Mouse (Mus musculus) large intestine, adult 2 months (tissue): Measurements from ENCODE around the gene Nphp1. TPM values are rescaled to one million over a fixed set of nuclear protein-coding genes. Genes with fewer than 3 reads are reported as not detected.

Experiments used
- DNase-seq: peaks from one replicate; pipeline ENCODE4 v3.0.0-alpha.2; 2012; ENCODE audit warnings: low read depth, low spot score
- WGBS: fragments of 180-500 bp; shearing (Covaris S2); methylation state at CpG from one replicate; pipeline ENCODE4 v1.1.7; 2018; 5-methylcytosine and 5-hydroxymethylcytosine counted together
- polyA plus RNA-seq: library from polyadenylated mRNA; depleted of rRNA; stranded (reverse); fragments of >200 nt; gene quantifications from 2 replicates; pipeline ENCODE4 v1.2.3, GENCODE M21; 2012

Gene Nphp1
- polyA plus RNA-seq, 1 experiment = 4.2 TPM

- DNase-seq = no peak
- 82% methylated on average over 11 of the region's 11 CpGs for WGBS
These were observed 36.7 kb downstream of the Nphp1 start for GRCm38 (mm10) chr2:127751849-127752610.

GRCm38 (mm10) chr2:127749376-127749775 lies 39.3 kb downstream of the Nphp1 start:
- 39% methylated on average over 1 of the region's 1 CpGs for WGBS
- DNase-seq = no peak

GRCm38 (mm10) chr2:127748316-127748715 lies 40.4 kb downstream of the Nphp1 start:
- 68% methylated on average over 7 of the region's 7 CpGs for WGBS
- no peak for DNase-seq

DNA sequence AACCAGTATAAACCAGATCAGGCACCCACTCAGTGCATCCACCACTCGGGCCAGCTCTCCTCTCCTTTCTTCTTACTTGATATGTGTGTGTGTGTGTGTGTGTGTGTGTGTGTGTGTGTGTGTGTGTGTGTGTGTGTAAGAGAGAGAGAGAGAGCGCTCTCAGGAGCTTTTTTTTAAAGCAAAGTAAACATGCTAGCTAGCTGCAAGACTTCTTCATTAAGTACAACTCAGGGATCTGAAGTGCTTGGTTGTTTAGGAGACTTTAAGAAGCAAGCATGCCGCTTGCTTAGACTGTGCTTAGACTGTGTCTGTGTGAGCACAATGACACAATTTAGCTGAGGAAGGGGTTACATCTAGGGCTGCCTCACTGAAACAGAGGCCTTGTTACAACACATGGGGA lies 46.1 kb downstream of the Nphp1 start:
- 80% methylated on average over 3 of the region's 3 CpGs for WGBS
- DNase-seq = no peak

DNA sequence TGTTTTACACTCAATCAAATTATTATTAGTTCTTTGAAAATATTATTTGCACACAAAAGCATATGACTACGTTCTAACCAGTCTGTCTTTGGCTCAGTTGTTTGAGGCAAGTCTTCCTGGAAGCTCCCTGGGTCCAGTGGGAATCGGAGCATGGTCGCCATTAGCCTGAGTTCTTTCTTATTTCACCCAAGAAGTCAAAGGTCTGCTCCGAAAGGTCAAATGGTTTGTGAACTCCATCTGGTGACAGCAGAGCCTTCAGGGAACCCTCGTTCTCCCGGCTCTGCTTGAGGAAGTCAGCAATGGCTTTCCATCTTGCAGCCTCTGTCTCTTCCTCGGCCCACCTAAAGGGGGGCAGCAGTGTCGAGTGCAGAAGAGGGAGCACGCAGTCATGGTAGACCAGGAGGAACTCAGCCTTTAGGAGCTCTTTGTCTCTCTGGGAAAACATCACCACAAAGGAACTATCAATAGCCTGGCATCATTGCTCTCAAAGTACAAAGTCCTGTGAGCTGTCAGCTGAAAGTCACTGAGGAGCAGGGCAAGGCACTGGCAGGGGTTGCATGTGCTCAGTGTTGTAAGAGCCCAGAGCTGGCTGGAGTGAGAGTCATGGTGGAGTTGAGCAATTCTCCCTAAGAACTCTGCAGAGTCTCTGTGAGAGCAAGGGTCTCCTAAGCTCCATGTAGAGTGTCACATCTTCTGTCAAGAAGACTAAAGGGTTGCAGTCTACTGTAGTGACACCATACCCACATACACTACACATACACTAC lies 47.8 kb downstream of the Nphp1 start:
- 88% methylated on average over 9 of the region's 9 CpGs for WGBS
- no peak for DNase-seq

DNA sequence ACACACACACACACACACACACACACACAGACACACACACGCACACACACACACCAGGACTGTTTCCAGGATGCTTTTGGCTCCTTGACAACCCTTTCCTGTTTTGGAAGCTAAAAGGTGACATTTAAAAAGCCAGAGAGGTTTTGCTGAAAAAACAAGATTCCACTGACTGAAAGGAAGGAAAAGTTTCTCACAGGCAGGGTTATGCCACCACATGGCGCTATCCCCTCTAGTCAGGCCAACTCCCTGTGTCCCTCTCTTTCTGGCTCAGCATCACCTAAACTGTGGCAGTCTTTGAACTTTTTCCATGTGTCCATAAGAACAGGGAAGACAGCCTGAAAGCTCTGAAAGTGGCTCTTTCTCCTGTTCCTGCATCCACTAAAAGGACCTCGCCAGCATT lies 50.8 kb downstream of the Nphp1 start:
- no peak for DNase-seq
- 85% methylated on average over 3 of the region's 3 CpGs for WGBS

- no peak for DNase-seq
- 61% methylated on average over 6 of the region's 6 CpGs for WGBS
These were observed 52.0 kb downstream of the Nphp1 start for GRCm38 (mm10) chr2:127736631-127737209.

DNA sequence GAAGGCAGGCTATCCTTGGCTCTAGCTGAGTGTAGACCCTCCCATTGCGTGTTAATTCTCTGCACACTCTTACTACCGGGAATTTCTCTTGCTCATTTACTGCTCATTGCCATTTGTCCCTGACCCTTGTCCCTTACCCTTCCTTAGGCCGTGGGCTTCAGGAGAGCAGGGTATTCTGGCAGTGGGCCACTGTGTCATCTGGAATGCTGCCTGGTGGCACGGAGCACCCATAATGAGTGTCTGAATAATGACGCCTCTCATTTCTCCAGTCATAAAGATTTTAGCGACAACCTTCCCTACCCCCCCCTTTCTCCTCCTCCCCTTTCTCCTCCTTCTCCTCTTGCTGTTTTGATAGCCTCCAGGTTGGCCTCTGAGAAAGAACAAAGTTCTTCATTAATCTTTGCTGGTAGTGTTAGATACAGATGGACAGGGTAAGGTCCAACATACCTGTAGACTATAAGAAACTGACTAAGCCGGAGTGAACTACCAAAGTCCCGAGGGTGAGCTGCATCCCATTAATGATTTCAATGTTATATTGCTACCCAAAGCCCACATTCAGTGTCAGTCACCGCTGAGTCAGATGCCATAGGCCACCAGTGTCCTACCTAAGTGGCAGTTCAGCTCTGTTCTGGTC lies 53.1 kb downstream of the Nphp1 start:
- WGBS = 24% methylated on average over 9 of the region's 9 CpGs
- DNase-seq = no peak

DNA sequence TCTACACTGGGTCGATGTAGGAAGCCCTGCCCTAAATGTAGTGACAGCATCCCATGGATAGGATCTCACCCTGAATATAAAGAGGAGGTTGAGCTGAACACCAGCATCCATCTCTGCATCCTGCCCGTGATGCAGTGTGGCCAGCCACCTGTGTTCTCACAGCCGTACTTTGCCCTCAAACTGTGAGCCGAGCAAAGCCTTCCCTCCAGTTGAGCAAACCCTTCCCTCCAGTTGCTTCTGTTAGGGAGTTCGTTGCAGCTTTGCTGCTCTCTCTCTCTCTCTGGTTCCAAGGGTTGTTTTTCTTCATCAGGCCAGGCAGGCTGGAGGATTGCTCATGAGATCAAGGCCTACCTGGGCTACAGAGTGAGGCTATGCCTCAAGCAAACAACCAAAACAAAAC lies 53.8 kb downstream of the Nphp1 start:
- DNase-seq = no peak

GRCm38 (mm10) chr2:127730301-127730997 lies 58.2 kb downstream of the Nphp1 start:
- no peak for DNase-seq
- 73% methylated on average over 7 of the region's 7 CpGs for WGBS

More for the DNA sequence above, 53.8 kb downstream of the Nphp1 start:
- WGBS = 36% methylated on average over 5 of the region's 5 CpGs

GRCm38 (mm10) chr2:127729671-127730070 lies 59.0 kb downstream of the Nphp1 start, which contains the start of gene Mall:
Gene Mall, minus strand, starts transcription at chr2:127729932.
- WGBS = 2% methylated on average over 26 of the region's 26 CpGs
- no peak for DNase-seq

DNA sequence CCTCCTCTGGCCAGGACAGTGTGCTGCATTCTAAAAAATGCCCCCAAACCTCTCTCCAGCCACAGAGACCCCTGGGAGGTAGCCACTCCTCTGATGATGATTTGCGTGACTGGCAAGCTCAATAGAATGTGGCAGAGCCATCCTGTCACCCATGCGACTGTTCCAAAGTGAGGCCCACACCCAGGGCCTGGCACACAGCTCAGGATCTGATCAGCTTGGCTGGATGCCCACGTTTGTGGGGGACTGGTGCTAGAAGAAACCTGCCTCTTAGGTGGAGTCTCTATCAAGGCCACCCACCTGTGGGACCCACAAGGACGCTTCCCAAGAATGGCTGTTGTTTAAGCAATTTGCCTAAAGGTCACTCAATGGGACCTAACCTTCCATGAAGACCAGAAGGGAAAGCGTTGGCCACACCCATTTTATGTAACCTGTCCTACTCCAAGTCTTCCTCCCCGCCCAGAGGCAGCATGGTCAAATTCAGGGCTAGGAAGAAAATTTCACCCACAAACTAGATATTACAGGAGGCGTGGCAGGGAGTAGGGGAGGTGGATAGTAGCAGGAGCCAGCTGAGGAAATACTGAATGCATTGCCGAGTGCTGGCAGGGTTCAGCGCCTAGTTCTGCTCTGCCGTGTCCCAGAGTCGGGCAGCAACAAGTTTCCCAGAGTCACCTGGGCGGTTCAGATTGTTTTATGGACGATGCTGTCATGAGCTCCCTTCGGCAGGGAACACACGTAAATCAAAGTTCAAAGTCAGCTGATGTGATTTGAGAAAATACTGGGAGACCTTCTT lies 59.8 kb downstream of the Nphp1 start:
- WGBS = 13% methylated on average over 15 of the region's 15 CpGs
- DNase-seq = no peak

DNA sequence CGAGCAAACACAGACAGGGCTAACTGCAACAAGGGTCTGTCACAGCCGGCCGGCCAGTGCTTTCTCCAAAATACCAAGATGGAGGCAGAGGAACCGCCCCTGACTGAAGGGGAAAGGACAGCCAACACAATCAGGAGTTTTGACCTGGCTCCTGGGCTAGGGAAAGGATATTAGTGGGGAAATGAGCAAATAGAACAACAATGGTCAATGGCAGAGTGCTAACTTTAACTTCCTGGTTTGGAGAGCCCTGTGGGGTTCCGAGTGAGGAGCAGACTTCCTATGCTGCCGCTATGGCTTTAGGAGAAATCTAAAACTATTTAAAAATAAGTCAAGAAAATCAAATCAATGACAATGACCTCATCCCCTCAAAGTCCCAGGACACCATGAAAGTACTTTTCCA lies 60.6 kb downstream of the Nphp1 start:
- 65% methylated on average over 6 of the region's 6 CpGs for WGBS

DNA sequence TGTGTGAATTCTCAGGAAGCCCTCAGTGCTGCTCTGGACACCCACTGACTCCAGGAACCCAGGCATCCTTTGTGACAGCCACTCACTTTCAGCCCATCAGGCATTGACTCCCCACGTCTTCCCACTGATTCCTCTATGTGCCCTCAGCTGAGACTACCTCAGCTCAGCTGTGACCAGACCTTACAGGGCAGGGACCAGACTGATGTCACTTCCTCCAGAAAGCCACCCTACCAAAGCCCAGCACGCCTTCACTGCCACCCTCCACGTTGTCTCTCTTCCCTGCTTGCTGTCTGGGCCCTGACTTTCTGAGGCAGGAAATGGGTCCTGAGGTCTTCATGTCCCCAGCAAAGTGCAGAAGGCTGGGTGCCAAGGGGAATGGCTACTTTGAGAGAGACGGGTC lies 65.5 kb downstream of the Nphp1 start:
- DNase-seq = no peak
- WGBS = 34% methylated on average over 4 of the region's 4 CpGs

More for the DNA sequence above, 60.6 kb downstream of the Nphp1 start:
- no peak for DNase-seq

- 21% methylated on average over 7 of the region's 7 CpGs for WGBS
- DNase-seq = peak; percentile 85
These were observed 66.4 kb downstream of the Nphp1 start for GRCm38 (mm10) chr2:127722176-127722892.

DNA sequence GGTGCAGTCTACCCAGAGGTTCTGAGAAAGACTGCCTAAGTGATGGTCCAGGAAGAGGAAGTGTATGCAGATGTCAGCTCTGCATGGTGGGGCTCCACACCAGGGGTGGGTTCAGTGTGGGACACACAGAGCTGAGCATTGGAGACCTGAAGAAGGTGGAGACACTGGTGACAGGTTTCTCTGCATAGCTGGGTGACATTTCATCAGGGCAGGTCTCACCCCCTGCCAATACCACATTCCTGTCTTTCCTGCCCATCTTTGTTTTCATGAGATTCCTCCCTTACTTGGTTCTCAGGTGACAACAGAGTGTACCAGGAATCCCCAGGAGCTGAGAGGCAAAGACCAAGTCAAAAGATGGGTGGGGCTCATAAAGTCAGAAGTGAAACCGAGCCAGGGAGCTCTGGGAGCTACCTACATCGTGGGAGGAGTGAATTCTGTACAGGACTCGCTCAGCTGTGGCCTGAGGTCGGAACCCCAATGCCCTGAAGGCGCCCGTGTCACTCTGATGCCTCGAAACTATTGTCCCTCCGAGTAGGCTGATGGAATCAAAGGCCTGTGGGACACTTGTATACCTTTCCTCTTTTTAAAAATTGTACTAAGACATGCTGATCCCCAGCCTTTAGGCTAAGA lies 69.7 kb downstream of the Nphp1 start:
- DNase-seq = no peak
- 34% methylated on average over 8 of the region's 8 CpGs for WGBS

DNA sequence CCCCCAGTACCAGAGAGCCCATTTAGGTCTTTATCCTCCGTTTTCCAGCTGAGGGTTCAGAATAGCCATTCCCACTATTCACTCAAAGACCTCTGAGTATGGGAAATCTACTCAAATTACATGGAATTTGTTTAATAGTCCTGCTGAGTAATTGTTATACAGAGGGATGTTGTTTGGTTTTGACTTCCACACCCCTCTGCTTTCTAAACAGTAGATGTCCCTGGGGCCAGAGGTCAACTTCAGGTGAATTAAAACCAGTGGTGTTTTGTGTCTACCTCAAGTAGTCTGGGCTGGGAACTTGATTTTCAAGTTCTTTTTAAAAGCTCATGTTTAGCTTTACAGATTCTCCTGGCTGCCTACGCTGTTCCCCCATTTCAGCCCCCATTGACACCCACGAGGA lies 74.0 kb downstream of the Nphp1 start:
- WGBS = 57% methylated on average over 3 of the region's 3 CpGs
- DNase-seq = no peak

DNA sequence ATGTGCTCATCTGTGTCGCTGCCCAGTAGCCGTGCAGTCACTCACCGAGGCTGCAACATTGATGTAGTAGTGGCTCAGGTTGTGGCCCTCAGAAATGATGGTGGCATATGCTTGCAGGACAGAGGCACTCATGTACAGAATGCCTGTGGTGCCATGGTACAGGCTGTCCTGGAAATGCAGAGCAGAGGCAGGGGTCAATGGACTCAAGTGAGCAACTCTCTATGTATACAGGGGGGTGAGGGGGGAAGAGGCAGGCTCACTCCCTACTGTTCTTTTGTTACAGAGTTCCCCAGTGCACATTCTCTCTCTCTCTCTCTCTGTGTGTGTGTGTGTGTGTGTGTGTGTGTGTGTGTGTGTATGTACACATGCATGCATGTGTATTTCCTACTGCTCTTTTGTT lies 79.9 kb downstream of the Nphp1 start:
- no peak for DNase-seq
- WGBS = 84% methylated on average over 3 of the region's 3 CpGs
